Mouse (Mus musculus) cerebellum, adult 18-20 months (tissue): ENCODE measurements around the gene 1700010B08Rik.
"Not testable (repeated sequence)": the region's sequence is repeated elsewhere in the genome, so short reads cannot be mapped to it uniquely, and the experiment has no call there.

ENCODE experiments used
- DNase-seq, 2 experiments: peaks; one replicate each; pipeline ENCODE4 v3.0.0; 2021

1700010B08Rik gene

GRCm38 (mm10) chr2:173719115-173719514, at the start of gene 1700010B08Rik:
1700010B08Rik (plus strand) TSS chr2:173719415.
- not testable (repeated sequence) for DNase-seq

DNA sequence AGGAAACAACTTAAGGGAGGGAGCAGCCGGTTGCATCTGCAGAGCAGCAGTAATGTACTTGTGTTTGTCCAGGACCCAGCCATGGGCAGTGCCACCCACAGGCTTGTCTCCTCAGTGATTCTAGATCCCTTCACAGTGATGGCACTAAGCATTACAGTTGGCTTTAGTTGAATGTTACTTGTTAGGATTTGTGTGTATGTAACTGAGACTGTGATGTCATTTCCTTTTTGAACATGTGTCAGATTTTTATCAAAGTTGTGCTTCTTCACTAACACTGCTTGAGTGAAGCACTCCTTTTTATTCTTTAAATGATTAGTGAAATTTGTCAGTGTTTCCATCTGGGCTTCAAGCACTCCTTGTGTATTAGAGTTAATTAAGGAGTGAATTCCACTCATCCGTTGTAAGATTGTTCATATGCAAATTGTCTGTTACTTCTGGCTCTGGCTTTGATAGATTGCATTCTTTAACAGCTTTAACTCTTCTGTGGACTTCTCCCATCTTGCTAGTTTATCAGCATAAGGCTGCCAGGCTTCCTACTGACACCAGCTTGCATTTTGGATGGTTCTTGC, 46.8 kb upstream of the 1700010B08Rik start:
- no peak for DNase-seq

DNA sequence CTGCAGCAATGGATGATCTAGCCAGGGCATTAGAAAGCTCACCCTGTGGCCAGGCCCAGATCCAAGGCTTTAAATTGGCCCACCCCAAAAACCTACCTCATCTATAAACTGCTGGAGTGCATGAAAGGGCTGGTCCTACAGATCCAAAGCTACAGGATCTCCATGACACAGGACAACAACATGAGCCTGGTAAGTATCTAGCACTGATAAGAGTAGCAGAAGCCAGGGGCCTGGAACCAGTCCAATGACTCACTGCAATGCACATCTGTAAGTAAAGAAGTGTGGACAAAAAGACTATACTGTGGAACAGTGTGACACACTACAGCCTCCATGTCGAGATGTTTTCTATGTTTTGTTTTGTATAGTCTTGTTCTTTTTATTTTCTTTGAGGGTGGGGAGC, 45.7 kb upstream of the 1700010B08Rik start:
- DNase-seq: no peak

- DNase-seq: no peak
These were observed 40.6 kb upstream of the 1700010B08Rik start for GRCm38 (mm10) chr2:173678593-173678992.

DNA sequence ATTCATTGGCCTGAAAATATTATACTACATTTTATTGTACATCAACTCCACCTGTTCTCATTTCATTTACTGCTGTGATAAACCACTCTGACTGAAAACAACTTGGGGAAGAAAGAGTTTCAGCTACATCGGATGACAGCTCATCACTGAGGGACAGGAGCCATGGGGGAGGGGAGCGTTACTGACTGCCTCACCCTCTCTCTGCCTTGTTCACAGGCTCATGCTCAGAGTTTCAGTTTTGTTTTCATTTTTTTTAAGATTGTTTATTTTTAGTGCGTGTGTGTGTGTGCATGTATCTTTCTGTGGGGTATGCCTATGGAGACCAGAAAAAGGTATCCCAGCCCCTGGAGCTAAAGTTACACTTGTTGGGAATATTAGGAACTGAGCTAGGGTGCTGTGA, 40.0 kb upstream of the 1700010B08Rik start:
- no peak for DNase-seq

GRCm38 (mm10) chr2:173680153-173680552, 39.1 kb upstream of the 1700010B08Rik start:
- no peak for DNase-seq

- DNase-seq: no peak
These were observed 36.4 kb upstream of the 1700010B08Rik start for GRCm38 (mm10) chr2:173682773-173683172.

DNA sequence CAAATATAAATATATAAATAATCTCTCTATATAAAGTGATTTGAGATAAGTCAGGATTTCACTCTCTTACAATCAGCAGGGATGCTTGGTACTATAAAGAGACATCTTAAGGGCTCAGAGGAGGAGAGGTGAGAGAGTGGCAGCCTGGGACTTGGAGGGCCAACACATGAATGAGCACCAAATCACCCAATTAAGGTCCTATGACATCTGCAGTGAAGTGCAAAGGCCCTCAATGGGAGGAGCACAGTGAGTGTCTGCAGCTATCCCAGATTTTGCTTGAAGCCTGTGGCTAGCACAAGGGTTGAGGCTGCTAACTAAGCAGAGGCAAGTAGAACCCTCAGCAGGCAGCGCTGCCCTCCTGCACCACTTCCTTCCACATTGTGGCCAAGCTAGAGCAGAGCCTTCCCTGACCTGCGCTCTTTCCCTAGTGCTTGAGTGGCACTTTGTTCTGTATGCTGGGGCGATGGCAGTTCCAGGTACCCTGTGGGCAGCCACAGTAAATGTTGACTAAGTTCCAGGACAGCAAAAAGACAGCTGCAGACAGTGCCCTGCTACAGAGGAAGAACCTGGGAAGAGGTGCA, 33.3 kb upstream of the 1700010B08Rik start:
- DNase-seq: no peak

DNA sequence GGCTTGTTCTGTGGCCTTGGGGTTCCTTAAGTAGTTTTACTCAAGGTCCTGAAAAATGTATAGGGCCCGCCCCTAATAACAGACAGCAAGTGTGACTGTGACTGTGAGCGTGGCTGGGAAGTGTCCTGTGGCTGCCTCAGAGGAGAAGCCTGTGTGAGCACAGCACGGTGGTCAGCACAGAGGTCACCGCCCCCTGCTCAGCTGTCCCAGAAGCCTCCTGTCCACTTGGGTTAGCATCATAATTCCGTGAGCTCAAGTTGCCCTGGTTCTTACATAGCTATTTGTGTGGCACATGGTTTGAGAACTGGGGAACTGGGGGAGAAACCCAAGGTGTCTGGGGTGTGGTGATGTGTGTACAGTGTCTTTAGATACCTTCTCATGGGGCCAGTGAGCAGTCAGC, 31.9 kb upstream of the 1700010B08Rik start:
- no peak for DNase-seq

DNA sequence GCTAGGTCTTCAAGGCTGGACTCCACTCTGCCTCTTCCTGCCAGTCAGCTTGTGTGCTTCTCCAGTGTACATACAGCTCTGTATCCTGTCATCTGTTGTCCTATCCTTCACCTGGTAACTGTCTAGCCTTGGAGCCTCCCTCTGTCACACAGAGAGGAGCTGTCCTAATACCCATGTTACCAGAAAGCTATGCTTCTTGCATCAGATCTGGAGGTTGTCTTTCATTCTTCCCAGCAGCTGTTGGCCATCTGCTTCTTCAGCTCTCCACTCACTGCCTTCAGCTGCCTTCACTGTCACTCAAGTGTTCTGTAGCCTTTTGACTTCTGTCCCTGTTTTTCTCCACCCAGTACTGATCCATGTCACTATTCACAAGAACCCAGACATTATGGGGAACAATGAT, 29.4 kb upstream of the 1700010B08Rik start:
- DNase-seq: no peak

DNA sequence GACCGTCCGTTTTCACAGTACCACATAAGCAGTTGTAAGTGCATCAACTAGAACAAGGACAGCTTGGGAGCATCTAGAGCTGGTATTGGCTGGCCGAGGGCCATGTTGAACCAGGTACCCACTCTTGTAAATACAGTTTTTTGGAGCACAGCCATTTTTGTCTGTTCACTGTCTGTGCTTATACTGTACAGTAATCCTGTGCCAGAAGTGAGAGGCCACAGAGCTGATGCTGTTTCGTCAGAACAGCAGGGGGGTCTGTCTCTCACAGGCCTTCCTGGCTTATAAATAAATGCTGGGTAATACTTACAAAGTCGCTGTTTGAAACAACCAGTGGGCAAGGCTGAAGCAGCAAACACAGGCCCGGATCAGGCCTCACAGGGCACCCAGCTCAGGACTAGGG, 27.5 kb upstream of the 1700010B08Rik start:
- no peak for DNase-seq

- DNase-seq: no peak
These were observed 26.5 kb upstream of the 1700010B08Rik start for GRCm38 (mm10) chr2:173692693-173693092.

- no peak for DNase-seq
These were observed 20.4 kb upstream of the 1700010B08Rik start for GRCm38 (mm10) chr2:173698850-173699249.

DNA sequence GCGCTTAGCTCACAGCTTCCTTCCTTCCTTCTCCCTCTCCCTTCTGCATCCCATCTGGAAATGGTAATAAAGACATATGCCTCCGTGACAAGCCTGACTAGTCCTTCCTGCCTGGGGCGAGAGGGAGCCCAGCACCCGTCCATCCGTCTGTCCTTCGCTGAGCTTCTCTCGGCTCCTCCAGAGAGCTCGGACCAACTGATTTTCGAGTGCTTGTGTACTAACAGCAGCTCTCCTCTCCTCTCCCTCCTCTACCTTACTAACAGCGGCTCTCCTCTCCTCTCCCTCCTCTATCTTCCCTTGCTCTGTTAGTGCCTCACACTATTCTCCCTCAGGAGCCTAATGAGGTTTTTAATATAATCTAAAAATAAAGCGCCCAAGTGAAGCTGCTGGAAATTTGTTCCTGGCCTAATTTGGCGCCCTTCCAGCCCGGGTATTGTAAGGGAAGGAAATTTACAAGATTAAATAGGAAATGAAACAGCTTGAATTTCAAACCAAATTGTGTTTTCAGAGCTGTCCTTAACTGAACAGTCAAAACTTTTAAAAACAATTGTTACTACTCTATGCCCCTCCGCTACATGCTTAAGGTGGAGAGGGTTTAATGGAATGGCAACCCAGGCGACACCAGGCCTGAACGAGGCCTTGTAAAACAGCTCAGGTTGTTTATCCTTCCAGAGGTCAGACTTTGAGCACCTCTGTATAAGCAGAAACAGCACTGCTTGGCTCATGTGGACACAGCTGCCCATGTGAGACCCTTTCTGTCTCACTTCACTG, 16.9 kb upstream of the 1700010B08Rik start:
- peak in 1 of 2 experiments; percentile 14 for DNase-seq

DNA sequence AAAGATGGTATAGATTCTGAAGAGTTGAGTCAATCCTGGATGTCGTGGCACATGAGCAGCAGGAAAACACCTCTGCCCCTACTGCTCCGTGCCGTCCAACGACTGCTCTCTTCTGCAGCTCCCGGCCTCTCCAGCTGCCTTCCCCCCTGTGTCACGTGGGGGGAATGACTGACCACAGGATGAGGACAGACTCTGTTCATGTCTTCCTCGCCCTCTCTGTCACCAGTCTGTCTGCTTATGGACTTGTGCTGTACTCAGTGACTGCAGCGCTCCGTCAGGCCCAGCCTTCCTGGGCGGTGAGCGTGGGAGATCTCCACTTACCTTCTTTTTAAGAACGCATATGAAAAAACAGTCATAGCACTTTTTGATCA, 16.4 kb upstream of the 1700010B08Rik start:
- DNase-seq: no peak

- DNase-seq: no peak
These were observed 13.2 kb upstream of the 1700010B08Rik start for GRCm38 (mm10) chr2:173705827-173706551.

DNA sequence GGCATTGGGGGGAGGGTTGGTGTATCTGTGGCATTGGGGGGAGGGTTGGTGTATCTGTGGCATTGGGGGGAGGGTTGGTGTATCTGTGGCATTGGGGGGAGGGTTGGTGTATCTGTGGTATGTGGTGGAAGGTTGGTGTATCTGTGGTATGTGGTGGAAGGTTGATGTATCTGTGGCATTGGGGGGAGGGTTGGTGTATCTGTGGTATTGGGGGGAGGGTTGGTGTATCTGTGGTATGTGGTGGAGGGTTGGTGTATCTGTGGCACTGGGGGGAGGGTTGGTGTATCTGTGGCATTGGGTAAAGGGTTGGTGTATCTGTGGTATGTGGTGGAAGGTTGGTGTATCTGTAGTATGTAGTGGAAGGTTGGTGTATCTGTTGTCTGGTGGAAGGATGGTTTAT, 11.6 kb upstream of the 1700010B08Rik start:
- not testable (repeated sequence) for DNase-seq

- DNase-seq: no peak
These were observed 9.0 kb upstream of the 1700010B08Rik start for GRCm38 (mm10) chr2:173710193-173710592.

GRCm38 (mm10) chr2:173712656-173713055, 6.6 kb upstream of the 1700010B08Rik start:
- no peak for DNase-seq

- no peak for DNase-seq
These were observed 6.0 kb upstream of the 1700010B08Rik start for GRCm38 (mm10) chr2:173713241-173713640.

DNA sequence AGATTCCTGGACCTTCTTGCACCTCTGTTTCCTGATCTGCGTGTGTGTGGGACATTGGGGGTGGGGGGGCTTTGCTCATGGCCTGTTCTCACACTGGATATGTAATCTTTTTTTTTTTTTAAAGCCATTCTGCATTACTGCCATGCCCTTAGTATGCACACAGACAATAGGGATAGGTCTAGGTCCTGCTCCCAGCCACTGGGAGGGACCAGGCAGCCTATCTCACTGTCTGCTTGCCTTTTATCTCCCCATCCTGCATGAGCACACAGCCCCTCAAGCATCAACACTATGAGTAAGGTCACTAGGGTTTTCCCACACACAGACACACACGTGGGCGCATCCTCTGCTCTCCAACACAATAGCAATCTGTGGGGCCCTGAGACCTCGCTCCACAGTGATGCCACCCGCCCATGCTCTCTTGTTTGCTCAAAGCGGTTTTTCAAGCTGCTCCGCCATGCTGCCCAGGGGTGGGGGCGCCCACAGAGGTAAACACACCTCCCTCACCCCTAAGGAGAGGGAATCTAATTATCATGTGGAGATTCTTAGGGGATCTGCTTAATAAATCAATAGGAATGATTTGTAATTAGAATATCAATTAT, 4.5 kb upstream of the 1700010B08Rik start:
- DNase-seq: no peak

DNA sequence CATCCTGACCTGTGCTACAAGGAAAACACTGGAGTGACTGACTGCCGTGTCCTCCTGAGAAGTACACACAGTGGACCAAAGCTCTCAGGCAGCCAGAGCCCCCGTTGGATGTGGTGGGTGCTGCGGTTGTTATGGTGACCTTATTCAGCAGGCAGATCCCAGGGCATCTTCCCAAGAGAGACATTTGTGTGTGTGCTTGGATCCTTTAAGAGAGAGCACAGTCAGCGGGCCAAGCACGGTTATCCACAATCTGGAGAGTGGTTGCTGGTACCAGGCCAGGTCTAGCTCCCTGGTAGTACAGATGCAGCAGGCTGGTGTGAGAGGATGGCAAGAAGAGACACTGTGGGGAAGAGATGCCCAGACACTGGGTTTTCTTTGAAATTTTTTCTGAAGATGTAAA, 2.2 kb upstream of the 1700010B08Rik start:
- no peak for DNase-seq

DNA sequence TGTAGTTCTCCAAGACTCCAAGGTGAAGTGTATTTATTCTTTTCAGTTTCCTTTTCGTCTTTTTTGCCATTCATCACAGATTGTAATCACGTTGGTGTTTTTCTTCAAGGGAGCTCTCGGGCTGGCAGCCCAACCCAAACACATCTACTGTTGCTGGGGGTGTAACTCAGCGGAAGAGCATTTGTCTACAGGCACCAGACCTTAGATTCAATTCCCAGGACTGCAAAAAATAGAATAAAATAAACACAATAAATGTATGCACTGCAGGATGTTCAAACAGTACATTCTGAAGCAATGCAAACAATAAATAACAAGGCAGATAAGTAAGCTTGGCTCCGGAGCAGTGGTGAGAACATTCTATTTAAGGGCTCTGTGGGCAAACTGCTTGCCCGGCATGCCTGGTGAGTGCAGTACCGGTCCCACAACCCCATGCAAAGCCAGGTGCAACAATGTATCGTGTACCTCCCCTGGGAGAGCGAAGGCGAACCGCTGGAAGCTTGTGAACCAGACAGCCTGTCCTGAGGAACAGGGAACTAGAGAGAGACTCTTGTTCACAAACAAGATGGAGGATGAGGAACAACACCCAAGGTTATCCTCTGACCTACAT, 3.1 kb downstream of the 1700010B08Rik start:
- no peak for DNase-seq
